ENCODE assay signal across 7 mouse cellular contexts in genomic region chr17:80560669-80561401, GRCm38 (mm10). TPM values are rescaled to one million over a fixed set of nuclear protein-coding genes. Genes with fewer than 3 reads are reported as not detected.
A peak's percentile ranks its signal among the peaks of the same experiment; 100 is the strongest.
DNase-seq lines count a peak whose midpoint lies in the region; ATAC-seq lines count a peak whose summit lies in the region.

No protein-coding gene starts in this region.

- H3K4me3 ChIP-seq in intestine, embryonic 15.5 days (replicated peaks) = no peak overlapping the region
- H3K4me3 ChIP-seq in midbrain, embryonic 10.5 days = no peak overlapping the region

- intact Hi-C loops in left cerebral cortex, postnatal 36 days (cut with DNase I) = loop anchor here (2.0 kb wide), 1 partner anchor 270 kb away; the partner anchor contains the start of genes Dhx57 and Morn2

- H3K4me2 ChIP-seq in intestine, embryonic 15.5 days (replicated peaks) = peak overlapping the region; percentile 29

- H3K27me3 ChIP-seq in intestine, embryonic 15.5 days (replicated peaks) = no peaks in the 10 kb centered on the region
- H3K27me3 ChIP-seq in midbrain, embryonic 10.5 days (ENCODE audit: low read depth, poor library complexity, severe bottlenecking) = no peaks in the 10 kb centered on the region

- WGBS in intestine, embryonic 15.5 days = 17% methylated on average over 12 of the region's 12 CpGs
- WGBS in midbrain, embryonic 10.5 days = 25% methylated on average over 12 of the region's 12 CpGs

- peak overlapping the region; percentile 6; the same call in 1 of the 2 replicates for H3K27ac ChIP-seq in intestine, embryonic 15.5 days
- no peak overlapping the region for H3K27ac ChIP-seq in midbrain, embryonic 10.5 days (replicated peaks)

- no peak overlapping the region for H3K9ac ChIP-seq in intestine, embryonic 15.5 days

- H3K36me3 ChIP-seq in intestine, embryonic 15.5 days = no peaks in the 10 kb centered on the region
- peaks cover 35% of the 10 kb centered on the region for H3K36me3 ChIP-seq in midbrain, embryonic 10.5 days

- H3K4me1 ChIP-seq in intestine, embryonic 15.5 days (replicated peaks) = no peaks in the 10 kb centered on the region
- H3K4me1 ChIP-seq in midbrain, embryonic 10.5 days = peaks cover 6% of the 10 kb centered on the region

- DNase-seq in adrenal gland, postnatal 10 days = peak; percentile 83
- DNase-seq in embryo, embryonic 10 days (ENCODE audit: low spot score) = peak; percentile 89
- DNase-seq in gastrocnemius, postnatal 25 days = peak; percentile 29
- DNase-seq in left cerebral cortex, postnatal 36 days (ENCODE audit: low spot score in 2 of 2) = peak; percentile 49 to 65
- peak; percentile 61 for DNase-seq in midbrain, embryonic 10.5 days (ENCODE audit: low spot score)
- DNase-seq in skeletal muscle tissue, adult 2 months (ENCODE audit: low read depth, low spot score) = peak; percentile 42

- ATAC-seq in intestine, embryonic 15.5 days = peak; percentile 92

- no peaks in the 10 kb centered on the region for H3K9me3 ChIP-seq in intestine, embryonic 15.5 days
- H3K9me3 ChIP-seq in midbrain, embryonic 10.5 days (replicated peaks) = peaks cover 9% of the 10 kb centered on the region

RNA-seq across cellular contexts. Expression of gene Cdkl4, which starts 16.8 kb away (rescaled TPM):
- total RNA-seq in adrenal gland, postnatal 10 days (2021) = under 1 TPM; 0.09 to 0.15 TPM
- total RNA-seq in gastrocnemius, postnatal 25 days (2021) = not detected
- 0.45 and 0.64 TPM in 2 replicates for polyA plus RNA-seq in intestine, embryonic 15.5 days (2015; fragmentation: Nextera tagmentation; extraction: Ambion mirVana)
- 10 to 100 TPM; 19.8 to 22.0 TPM for total RNA-seq in left cerebral cortex, postnatal 36 days (2021)
- 1.8 and 2.0 TPM in 2 replicates for polyA plus RNA-seq in midbrain, embryonic 10.5 days (2016; fragmentation: Nextera tagmentation; extraction: Ambion mirVana)

Comparison
In these comparisons a context has a peak if more than half of its experiments do, and no peak if none do; other contexts are left out.
1. DNase-seq: peak in every context shown above with its lines; median percentile 89 in embryo, embryonic 10 days; 83 in adrenal gland, postnatal 10 days; 61 in midbrain, embryonic 10.5 days; 57 in left cerebral cortex, postnatal 36 days; 42 in skeletal muscle tissue, adult 2 months; 29 in gastrocnemius, postnatal 25 days.
2. RNA of gene Cdkl4, which starts 16.8 kb away (total RNA-seq): 19.8 to 22.0 TPM in left cerebral cortex, postnatal 36 days; 0.09 to 0.15 TPM in adrenal gland, postnatal 10 days and not detected in gastrocnemius, postnatal 25 days; every median in the first group is over 10 times any median in the second.